Mouse (Mus musculus) ES-CJ7 (cell line): ENCODE measurements around the gene Ces1e.

Experiments used
- DNase-seq: peaks from one replicate; pipeline ENCODE4 v3.0.0; 2011; ENCODE audit warnings: low read depth, low spot score

Ces1e gene

DNA sequence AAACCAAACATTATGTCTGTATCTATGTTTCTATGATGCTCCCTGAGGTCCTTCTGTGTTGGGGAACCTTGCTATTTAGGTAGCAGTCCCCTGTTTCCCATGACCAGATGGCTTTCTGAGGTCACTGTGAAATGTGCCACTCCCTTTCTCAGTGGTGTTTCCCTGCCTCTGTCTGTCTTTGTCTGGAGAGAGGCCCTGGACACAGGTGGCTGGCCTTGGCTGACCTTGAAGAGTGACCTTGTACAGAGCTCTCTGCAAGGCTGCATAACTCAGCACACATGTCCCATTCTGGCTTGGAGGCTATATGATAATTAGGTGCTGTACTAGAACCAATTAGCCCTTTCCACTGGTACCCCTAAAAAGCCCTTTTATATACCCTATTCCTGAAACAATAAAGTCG, 52.8 kb downstream of the Ces1e start:
- peak; percentile 30 for DNase-seq

DNA sequence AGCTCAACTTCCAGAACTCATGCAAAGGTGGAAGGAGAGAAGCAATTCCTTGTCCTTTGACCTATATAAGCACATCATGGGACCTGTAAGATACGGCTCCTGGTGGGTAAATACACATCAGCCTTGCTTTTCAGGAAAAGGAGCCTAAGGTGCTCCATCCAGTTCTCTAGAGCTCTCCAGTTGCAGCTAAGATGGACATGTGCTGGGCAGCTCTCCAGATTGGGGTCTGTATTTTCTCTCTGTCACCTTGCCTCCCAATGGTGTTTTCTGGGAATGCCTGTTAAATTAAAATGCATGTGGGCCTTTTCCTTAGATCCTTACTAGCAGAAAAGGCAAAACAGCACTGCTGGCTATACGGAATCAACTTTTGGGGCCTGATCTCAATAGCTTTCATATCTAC, 54.9 kb downstream of the Ces1e start:
- DNase-seq: no peak

DNA sequence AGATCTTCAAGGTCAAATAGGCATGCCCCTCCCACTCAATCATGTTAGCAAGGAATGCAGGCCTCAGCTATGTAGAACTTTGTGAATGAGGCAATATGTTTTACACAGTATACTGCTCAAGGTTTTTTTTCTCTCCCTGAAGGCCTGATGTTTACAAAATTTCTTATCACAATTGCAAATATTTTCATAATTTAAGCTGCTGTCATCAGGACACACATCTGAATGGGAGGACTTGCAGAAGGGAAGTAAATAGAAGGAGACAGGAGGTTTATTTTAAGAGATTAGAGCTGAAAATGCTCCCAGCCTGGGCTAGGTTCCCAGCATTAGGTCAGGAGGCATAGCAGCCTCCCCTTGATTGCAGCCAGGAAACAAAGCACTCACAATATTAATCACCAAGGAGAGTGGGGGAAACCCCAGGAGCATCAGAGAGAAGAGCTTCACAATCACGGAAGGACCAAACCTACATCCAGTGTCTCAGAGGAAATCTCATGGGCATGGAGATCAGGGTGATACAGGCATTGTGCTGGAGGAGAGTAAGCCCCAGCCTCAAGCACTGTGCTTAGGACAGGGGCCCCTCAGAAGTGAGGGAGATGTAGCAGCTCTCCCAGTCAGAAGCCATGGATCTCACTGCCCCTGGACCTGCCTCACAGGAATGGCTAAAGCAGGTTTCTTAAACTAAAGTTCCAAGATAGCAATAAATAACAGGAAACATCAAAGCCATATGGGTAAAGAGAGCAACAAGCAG, 57.4 kb downstream of the Ces1e start:
- no peak for DNase-seq

DNA sequence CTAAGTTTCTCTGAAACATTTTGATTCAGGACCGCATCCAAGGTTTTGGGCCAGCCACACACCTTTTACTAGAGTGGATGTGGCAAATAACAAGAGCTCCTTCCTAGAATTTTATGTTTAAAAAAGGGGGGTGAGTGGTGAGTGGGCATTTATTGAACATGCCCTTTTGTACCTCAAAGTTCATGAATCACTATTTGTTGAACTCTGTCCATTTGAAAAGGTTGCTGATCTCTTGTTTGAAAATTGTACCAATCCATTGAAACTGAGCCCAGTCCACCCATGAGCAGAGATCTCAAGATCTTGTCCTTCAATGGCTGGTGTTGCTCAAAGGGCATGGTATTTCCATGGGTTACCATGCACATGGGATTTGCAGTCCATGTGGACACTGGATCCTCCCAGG, 66.1 kb downstream of the Ces1e start:
- no peak for DNase-seq

DNA sequence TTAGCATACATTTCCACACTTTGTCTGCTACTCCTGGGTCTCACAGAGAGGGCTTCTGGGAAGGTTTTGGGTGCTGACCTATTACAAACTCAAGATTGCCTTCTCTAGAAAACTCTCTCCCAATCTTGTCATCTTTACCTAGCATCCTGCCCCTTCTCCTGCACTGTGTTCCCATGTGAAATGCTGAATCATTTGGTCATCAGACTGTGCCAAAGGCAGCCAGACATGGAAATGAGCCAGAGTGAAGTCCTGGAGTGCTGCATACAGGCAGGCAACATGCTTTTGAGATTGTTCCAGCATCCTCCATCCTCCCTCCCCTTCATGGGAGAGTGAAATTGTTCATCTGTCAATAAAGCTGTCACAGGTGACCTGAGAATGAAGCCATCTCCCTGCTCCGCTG, 78.0 kb downstream of the Ces1e start:
- no peak for DNase-seq
